In genomic region chr4:105626371-105627320, GRCm38 (mm10) we compare ENCODE assay signal across 9 mouse cellular contexts.
DNase-seq lines count a peak whose midpoint lies in the region; ATAC-seq lines count a peak whose summit lies in the region.
"Had no signal": no experiment of that assay in that cellular context is flagged by ENCODE, and none has a peak within 500 bp of the region (broad histone marks: within the 10 kb centered on the region; RNA-seq: fewer than 3 reads in every experiment).

No protein-coding gene starts in this region.

- no peaks in the 10 kb centered on the region for H3K27me3 ChIP-seq in forebrain, embryonic 14.5 days (replicated peaks; ENCODE audit: control insufficient read depth, insufficient read depth, low read length)
- H3K27me3 ChIP-seq in forebrain, embryonic 16.5 days (replicated peaks; ENCODE audit: control insufficient read depth, insufficient read depth, low read length) = no peaks in the 10 kb centered on the region
- H3K27me3 ChIP-seq in intestine, embryonic 15.5 days (replicated peaks) = no peaks in the 10 kb centered on the region
- no peaks in the 10 kb centered on the region for H3K27me3 ChIP-seq in liver, embryonic 12.5 days (replicated peaks)
- H3K27me3 ChIP-seq: limb, embryonic 15.5 days had no signal

- no peaks in the 10 kb centered on the region for H3K9me3 ChIP-seq in forebrain, embryonic 14.5 days (replicated peaks; ENCODE audit: control insufficient read depth, low read length)
- H3K9me3 ChIP-seq in forebrain, embryonic 16.5 days (ENCODE audit: control insufficient read depth, low read length) = no peaks in the 10 kb centered on the region
- no peaks in the 10 kb centered on the region for H3K9me3 ChIP-seq in intestine, embryonic 15.5 days
- no peaks in the 10 kb centered on the region for H3K9me3 ChIP-seq in liver, embryonic 12.5 days (replicated peaks)
- H3K9me3 ChIP-seq: limb, embryonic 15.5 days had no signal

- no peaks in the 10 kb centered on the region for H3K4me1 ChIP-seq in forebrain, embryonic 14.5 days (ENCODE audit: control insufficient read depth, insufficient read depth, low read length)
- no peaks in the 10 kb centered on the region for H3K4me1 ChIP-seq in forebrain, embryonic 16.5 days (replicated peaks; ENCODE audit: control insufficient read depth, insufficient read depth, low read length)
- no peaks in the 10 kb centered on the region for H3K4me1 ChIP-seq in intestine, embryonic 15.5 days (replicated peaks)
- peaks cover 2% of the 10 kb centered on the region; the same call in 1 of the 2 replicates for H3K4me1 ChIP-seq in liver, embryonic 12.5 days

- 82% methylated on average over 14 of the region's 14 CpGs for WGBS in forebrain, embryonic 14.5 days
- WGBS in forebrain, embryonic 16.5 days = 77% methylated on average over 14 of the region's 14 CpGs
- 60% methylated on average over 14 of the region's 14 CpGs for WGBS in intestine, embryonic 15.5 days
- 69% methylated on average over 14 of the region's 14 CpGs for WGBS in liver, embryonic 12.5 days (ENCODE audit: insufficient replicate concordance)

- DNase-seq in forebrain, embryonic 14.5 days (ENCODE audit: low spot score) = peak; percentile 22
- peak; percentile 9 for DNase-seq in urinary bladder, postnatal 25 days (ENCODE audit: low spot score)
- no peak for DNase-seq in urinary bladder, adult 2 months (ENCODE audit: low spot score)
- DNase-seq in kidney, postnatal 10 days = peak; percentile 77
- no peak for DNase-seq in liver

- no peak for ATAC-seq in forebrain, embryonic 14.5 days
- ATAC-seq in forebrain, embryonic 16.5 days = no peak
- ATAC-seq in intestine, embryonic 15.5 days = no peak
- ATAC-seq in liver, embryonic 12.5 days = no peak

- no peaks in the 10 kb centered on the region for H3K36me3 ChIP-seq in forebrain, embryonic 14.5 days (ENCODE audit: control insufficient read depth, insufficient read depth, low read length)
- no peaks in the 10 kb centered on the region for H3K36me3 ChIP-seq in forebrain, embryonic 16.5 days (ENCODE audit: control insufficient read depth, insufficient read depth)
- no peaks in the 10 kb centered on the region for H3K36me3 ChIP-seq in intestine, embryonic 15.5 days
- H3K36me3 ChIP-seq in liver, embryonic 12.5 days = no peaks in the 10 kb centered on the region
- H3K36me3 ChIP-seq: limb, embryonic 15.5 days had no signal

- H3K9ac ChIP-seq in forebrain, embryonic 14.5 days (ENCODE audit: low read length) = no peak overlapping the region
- no peak overlapping the region for H3K9ac ChIP-seq in forebrain, embryonic 16.5 days (replicated peaks; ENCODE audit: low read depth, low read length)
- H3K9ac ChIP-seq in intestine, embryonic 15.5 days = no peak overlapping the region
- no peak overlapping the region for H3K9ac ChIP-seq in liver, embryonic 12.5 days
- H3K9ac ChIP-seq: limb, embryonic 15.5 days had no signal

- no peak overlapping the region for H3K4me3 ChIP-seq in forebrain, embryonic 14.5 days (ENCODE audit: low read depth, low read length)
- H3K4me3 ChIP-seq in forebrain, embryonic 16.5 days (replicated peaks; ENCODE audit: low read length) = no peak overlapping the region
- H3K4me3 ChIP-seq in intestine, embryonic 15.5 days (replicated peaks) = no peak overlapping the region
- H3K4me3 ChIP-seq in liver, embryonic 12.5 days = no peak overlapping the region
- H3K4me3 ChIP-seq: limb, embryonic 15.5 days had no signal

- H3K4me2 ChIP-seq in forebrain, embryonic 14.5 days (ENCODE audit: low read length) = no peak overlapping the region
- no peak overlapping the region for H3K4me2 ChIP-seq in forebrain, embryonic 16.5 days (ENCODE audit: low read length)
- H3K4me2 ChIP-seq in intestine, embryonic 15.5 days (replicated peaks) = no peak overlapping the region
- H3K4me2 ChIP-seq in liver, embryonic 12.5 days = no peak overlapping the region
- H3K4me2 ChIP-seq: limb, embryonic 15.5 days had no signal

- H3K27ac ChIP-seq in forebrain, embryonic 14.5 days (ENCODE audit: low read depth, low read length) = no peak overlapping the region
- H3K27ac ChIP-seq in forebrain, embryonic 16.5 days (ENCODE audit: low read length) = no peak overlapping the region
- H3K27ac ChIP-seq in intestine, embryonic 15.5 days = no peak overlapping the region
- H3K27ac ChIP-seq in liver, embryonic 12.5 days = no peak overlapping the region
- H3K27ac ChIP-seq: limb, embryonic 15.5 days had no signal

Comparison
In these comparisons a context has a peak if more than half of its experiments do, and no peak if none do; other contexts are left out.
1. DNase-seq: peak in forebrain, embryonic 14.5 days (single experiment), urinary bladder, postnatal 25 days (single experiment) and kidney, postnatal 10 days (single experiment); none in urinary bladder, adult 2 months (single experiment) and liver (single experiment).